Mouse (Mus musculus) erythroblast, embryonic 14.5 days (primary cell): ENCODE results near the gene Rbfox1.

Experiments used
- GATA1 ChIP-seq: IDR thresholded peaks from 2 replicates; pipeline ENCODE4 v1.6.1; 2012; ENCODE audit warnings: low read length, inconsistent platforms, mixed read lengths
- TAL1 ChIP-seq: IDR thresholded peaks from 3 replicates; pipeline ENCODE4 v1.6.1; 2012; ENCODE audit warnings: low read length, inconsistent platforms, mixed read lengths

DNA sequence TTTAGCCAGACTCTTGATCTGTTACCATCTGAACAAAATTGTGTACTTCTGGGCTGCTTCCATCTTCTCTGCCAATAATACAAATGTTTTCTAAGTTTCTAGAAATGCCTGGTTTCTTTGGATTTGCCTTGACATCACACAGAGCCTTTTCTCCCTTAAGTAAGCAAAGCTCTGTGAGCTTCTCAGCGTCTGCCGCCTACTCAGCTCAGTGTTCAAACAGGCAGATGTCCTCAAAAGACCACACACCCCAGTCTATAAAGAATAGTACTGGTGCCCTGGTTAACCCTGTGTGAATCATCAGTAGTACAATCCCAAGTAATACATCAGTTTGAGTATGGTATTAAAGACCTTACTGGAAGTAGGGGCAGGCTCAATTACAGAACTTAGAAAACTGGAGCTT lies 1322.4 kb downstream of the Rbfox1 start:
- TF ChIP-seq GATA1 (no peak), TAL1 (no peak)
